Mouse (Mus musculus): ENCODE results near the gene Sephs2. TPM values are rescaled to one million over a fixed set of nuclear protein-coding genes. Genes with fewer than 3 reads are reported as not detected.

The Sephs2 gene
- polyA plus RNA-seq, 1 experiment: 153 TPM

DNA sequence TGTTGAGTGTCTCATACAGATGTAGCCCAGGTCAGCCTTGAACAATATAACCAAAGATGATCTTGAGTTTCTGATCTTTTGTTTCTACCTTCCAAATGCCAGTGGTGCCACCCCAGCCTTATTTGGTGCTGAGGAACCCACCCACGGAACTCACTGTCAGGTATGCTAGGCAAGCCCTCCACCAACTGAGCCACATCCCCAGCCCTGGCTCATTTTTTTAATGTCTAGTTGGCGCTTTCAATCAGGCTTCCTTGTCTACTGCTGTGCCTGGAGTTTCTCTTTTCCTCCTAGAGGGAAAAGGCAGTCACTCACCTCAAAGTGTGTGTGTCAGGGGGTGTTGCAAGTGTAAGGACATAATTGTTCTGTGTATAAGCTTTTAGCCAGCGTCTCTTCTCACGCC lies 2.8 kb downstream of the Sephs2 start:
- H3K27ac ChIP-seq (ENCODE audit: insufficient read depth, low read depth, low read length): no peak overlapping the region

DNA sequence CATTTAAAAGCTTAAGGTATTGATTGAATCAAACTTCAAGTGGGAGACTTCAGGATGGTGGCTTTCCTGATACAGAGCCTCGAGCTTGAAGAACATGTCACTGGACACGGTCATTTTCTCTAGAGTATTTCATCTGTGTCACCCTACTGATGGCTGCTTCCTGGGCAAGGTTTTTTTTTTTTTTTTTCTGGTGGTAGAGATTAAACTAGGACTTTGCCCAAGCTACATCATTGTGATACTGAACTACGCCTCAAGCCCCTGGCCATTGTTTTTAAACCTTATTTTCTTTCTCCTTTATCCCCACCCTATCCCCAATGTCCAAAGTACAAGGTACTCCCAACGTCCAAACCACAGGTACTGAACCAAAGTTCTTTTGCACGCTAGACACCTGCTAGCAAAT lies 3.2 kb downstream of the Sephs2 start:
- Histone ChIP-seq H3K27ac (ENCODE audit: insufficient read depth, low read depth, low read length) (no peak overlapping the region), H3K27me3 (replicated peaks; ENCODE audit: control insufficient read depth, insufficient read depth, low read length) (no peaks in the 10 kb centered on the region), H3K36me3 (ENCODE audit: control insufficient read depth, insufficient read depth, low read length) (peaks cover 6% of the 10 kb centered on the region; the same call in 1 of the 2 replicates), H3K4me1 (ENCODE audit: control insufficient read depth, insufficient read depth, low read length) (peaks cover 5% of the 10 kb centered on the region; the same call in 1 of the 2 replicates), H3K4me3 (ENCODE audit: insufficient read depth, low read depth, low read length) (peak overlapping the region; percentile 30; the same call in 1 of the 2 replicates)
- DNase-seq: peak; percentile 47
- TF ChIP-seq POLR2A (IDR thresholded peaks at IDR 0.05; ENCODE audit: low read depth, low read length) (no peak), CTCF (conservative IDR thresholded peaks at IDR 0.05; ENCODE audit: insufficient read depth, insufficient read length, low read depth, low read length) (no peak)
- WGBS: 63% methylated on average over 5 of the region's 5 CpGs

More for the DNA sequence above, 2.8 kb downstream of the Sephs2 start:
- TF ChIP-seq POLR2A (IDR thresholded peaks at IDR 0.05; ENCODE audit: low read depth, low read length) (no peak), CTCF (conservative IDR thresholded peaks at IDR 0.05; ENCODE audit: insufficient read depth, insufficient read length, low read depth, low read length) (no peak)
- peaks cover 6% of the 10 kb centered on the region; the same call in 1 of the 2 replicates for H3K36me3 ChIP-seq (ENCODE audit: control insufficient read depth, insufficient read depth, low read length)
- peaks cover 6% of the 10 kb centered on the region for H3K4me1 ChIP-seq (ENCODE audit: control insufficient read depth, insufficient read depth, low read length)
- 70% methylated on average over 4 of the region's 4 CpGs for WGBS
- H3K27me3 ChIP-seq (replicated peaks; ENCODE audit: control insufficient read depth, insufficient read depth, low read length): no peaks in the 10 kb centered on the region
- DNase-seq: no peak
- peak overlapping the region; percentile 30 for H3K4me3 ChIP-seq (ENCODE audit: insufficient read depth, low read depth, low read length)

DNA sequence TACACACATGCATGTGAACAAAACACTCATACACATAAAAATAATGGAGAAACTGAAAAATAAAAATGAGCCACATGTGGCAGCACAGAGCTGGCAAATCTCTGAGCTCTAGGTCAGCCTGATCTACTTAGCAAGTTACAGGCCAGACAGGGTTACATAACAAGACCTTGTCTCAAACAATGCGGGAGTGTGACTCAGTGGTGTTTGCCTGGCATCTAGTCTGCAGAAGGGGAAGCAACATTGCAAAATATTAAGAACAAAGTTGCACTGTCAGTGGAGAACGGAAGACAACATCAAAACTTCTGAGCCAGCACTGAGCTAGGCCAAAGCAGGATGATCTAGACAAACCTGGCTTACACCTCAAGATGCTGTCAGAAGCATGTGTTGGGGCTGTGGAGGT lies 3.6 kb downstream of the Sephs2 start:
- WGBS: 56% methylated on average over 2 of the region's 2 CpGs
- DNase-seq: peak; percentile 13
- TF ChIP-seq POLR2A (IDR thresholded peaks at IDR 0.05; ENCODE audit: low read depth, low read length): no peak
- 0 out of 2 replicates have a peak, but pooled peaks have one; percentile 2 for TF ChIP-seq CTCF (conservative IDR thresholded peaks at IDR 0.05; ENCODE audit: insufficient read depth, insufficient read length, low read depth, low read length)
- no peak overlapping the region for H3K4me3 ChIP-seq (ENCODE audit: insufficient read depth, low read depth, low read length)
- peaks cover 6% of the 10 kb centered on the region; the same call in 1 of the 2 replicates for H3K36me3 ChIP-seq (ENCODE audit: control insufficient read depth, insufficient read depth, low read length)
- H3K4me1 ChIP-seq (ENCODE audit: control insufficient read depth, insufficient read depth, low read length): peaks cover 5% of the 10 kb centered on the region; the same call in 1 of the 2 replicates
- peak overlapping the region; percentile 13; the same call in 1 of the 2 replicates for H3K27ac ChIP-seq (ENCODE audit: insufficient read depth, low read depth, low read length)
- H3K27me3 ChIP-seq (replicated peaks; ENCODE audit: control insufficient read depth, insufficient read depth, low read length): no peaks in the 10 kb centered on the region

DNA sequence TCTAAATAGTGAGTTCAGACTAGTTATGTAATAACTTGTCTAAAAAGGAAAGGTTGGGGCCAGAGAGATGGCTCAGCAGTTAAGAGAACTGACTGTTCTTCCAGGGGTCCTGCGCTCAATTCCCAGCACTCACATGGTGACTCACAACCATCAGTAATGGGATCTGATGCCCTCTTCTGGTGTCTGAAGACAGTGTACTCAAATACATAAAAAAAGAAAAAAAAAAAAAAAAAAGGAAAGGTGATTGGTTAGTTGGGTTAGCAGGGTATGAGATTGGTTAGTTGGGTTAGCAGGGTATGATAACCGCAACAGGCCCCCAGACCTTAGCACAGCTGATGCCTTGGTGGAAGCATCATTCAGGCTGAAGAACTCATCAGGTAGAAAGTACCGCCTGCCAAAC lies 10.3 kb downstream of the Sephs2 start:
- H3K36me3 ChIP-seq (ENCODE audit: control insufficient read depth, insufficient read depth, low read length): no peaks in the 10 kb centered on the region
- no peak overlapping the region for H3K27ac ChIP-seq (ENCODE audit: insufficient read depth, low read depth, low read length)
- TF ChIP-seq POLR2A (IDR thresholded peaks at IDR 0.05; ENCODE audit: low read depth, low read length) (no peak), CTCF (conservative IDR thresholded peaks at IDR 0.05; ENCODE audit: insufficient read depth, insufficient read length, low read depth, low read length) (no peak)
- H3K4me1 ChIP-seq (ENCODE audit: control insufficient read depth, insufficient read depth, low read length): peaks cover 3% of the 10 kb centered on the region; the same call in 1 of the 2 replicates
- no peak overlapping the region for H3K4me3 ChIP-seq (ENCODE audit: insufficient read depth, low read depth, low read length)
- DNase-seq: no peak
- WGBS: 100% methylated on average over 3 of the region's 3 CpGs
- no peaks in the 10 kb centered on the region for H3K27me3 ChIP-seq (replicated peaks; ENCODE audit: control insufficient read depth, insufficient read depth, low read length)

DNA sequence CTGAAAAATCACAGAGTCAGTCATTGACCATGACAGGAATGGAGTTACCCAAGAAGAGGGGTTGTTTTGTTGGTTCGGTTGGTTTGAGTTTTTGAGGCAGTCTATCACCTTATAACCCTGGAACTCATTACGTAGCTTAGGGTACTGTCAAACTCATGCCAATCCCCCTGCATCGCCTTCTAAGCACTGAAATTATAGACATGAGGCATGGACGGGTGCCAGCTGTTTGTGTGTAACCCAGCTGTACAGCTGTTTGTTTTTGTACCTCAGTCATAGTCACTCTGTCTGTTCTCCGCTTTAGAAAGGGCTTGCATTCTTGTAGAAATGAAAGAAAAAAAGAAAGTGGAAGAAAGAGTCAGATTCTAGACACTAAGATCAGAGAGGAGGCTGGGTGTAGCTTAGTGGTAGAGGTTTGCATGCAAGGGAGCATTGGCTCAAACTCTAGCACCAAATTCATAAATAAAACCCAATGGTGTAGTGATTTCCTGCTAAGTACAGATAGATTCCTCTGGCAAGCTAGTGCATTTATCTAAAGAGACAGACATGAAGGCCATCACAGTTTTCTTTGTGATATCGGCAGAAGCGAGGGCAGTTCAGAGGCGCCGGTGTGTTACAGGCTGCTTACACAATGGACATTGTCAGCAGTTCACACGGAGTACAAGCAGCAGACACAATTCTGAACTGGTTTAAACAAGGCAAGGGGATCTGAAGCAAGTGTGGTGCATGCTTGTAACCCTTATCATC lies 11.5 kb downstream of the Sephs2 start:
- no peak for DNase-seq
- Histone ChIP-seq H3K27ac (ENCODE audit: insufficient read depth, low read depth, low read length) (no peak overlapping the region), H3K36me3 (ENCODE audit: control insufficient read depth, insufficient read depth, low read length) (no peaks in the 10 kb centered on the region), H3K4me3 (ENCODE audit: insufficient read depth, low read depth, low read length) (no peak overlapping the region), H3K4me1 (ENCODE audit: control insufficient read depth, insufficient read depth, low read length) (peaks cover 3% of the 10 kb centered on the region; the same call in 1 of the 2 replicates), H3K27me3 (replicated peaks; ENCODE audit: control insufficient read depth, insufficient read depth, low read length) (no peaks in the 10 kb centered on the region)
- 74% methylated on average over 10 of the region's 10 CpGs for WGBS
- TF ChIP-seq CTCF (conservative IDR thresholded peaks at IDR 0.05; ENCODE audit: insufficient read depth, insufficient read length, low read depth, low read length): no peak
- TF ChIP-seq POLR2A (IDR thresholded peaks at IDR 0.05; ENCODE audit: low read depth, low read length): no peak

DNA sequence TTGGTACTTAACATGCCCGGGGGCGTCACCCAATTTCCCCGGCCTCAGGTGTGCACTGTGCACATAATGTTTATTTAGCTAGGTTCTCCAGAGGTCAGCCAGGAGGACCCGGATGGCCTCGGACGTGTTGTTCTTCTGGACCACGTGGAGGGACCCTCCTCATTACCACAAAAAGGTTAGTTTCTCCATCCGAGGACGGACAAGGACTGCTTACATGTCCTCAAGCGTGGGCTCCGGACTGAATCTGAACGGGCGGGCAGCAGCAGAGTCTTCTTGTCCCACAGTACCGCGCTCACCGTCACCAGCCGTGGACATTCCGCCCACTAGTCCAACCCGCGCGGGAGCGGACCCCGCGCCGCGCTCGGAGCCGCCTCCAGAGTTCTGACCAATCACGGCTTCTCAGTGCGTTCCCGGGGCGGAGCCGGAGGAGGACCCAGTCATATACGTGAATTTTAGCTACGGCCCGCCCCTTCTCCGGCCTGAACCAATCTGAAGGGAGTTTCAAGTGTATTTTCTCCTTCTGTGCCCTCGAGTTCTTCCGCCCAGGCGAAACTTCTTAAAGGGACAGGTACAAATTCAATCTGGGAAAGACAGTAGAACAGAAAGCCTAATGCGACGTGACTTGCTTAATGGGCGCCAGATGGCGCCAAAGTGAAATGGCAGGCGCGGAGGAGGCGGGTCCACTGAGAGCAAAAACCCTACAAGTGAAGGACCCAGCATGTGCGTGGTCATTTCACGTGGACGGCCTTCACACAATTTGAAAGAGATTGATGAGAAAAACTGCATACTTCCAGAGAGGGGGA lies 13.3 kb downstream of the Sephs2 start, which contains the start of gene Dctpp1:
Dctpp1 (minus strand) TSS at position 401 of the 803 bp plus-strand sequence.
- under 1% methylated on average over 50 of the region's 50 CpGs for WGBS
- Histone ChIP-seq H3K27ac (ENCODE audit: insufficient read depth, low read depth, low read length) (no peak within 1 kb of the TSS; the same call in 1 of the 2 replicates), H3K4me3 (ENCODE audit: insufficient read depth, low read depth, low read length) (peak within 1 kb of the TSS; percentile 77), H3K36me3 (ENCODE audit: control insufficient read depth, insufficient read depth, low read length) (no peaks in the 10 kb centered on the region), H3K4me1 (ENCODE audit: control insufficient read depth, insufficient read depth, low read length) (peaks cover 3% of the 10 kb centered on the region; the same call in 1 of the 2 replicates), H3K27me3 (replicated peaks; ENCODE audit: control insufficient read depth, insufficient read depth, low read length) (no peaks in the 10 kb centered on the region)
- DNase-seq: peak; percentile 100
- TF ChIP-seq POLR2A (IDR thresholded peaks at IDR 0.05; ENCODE audit: low read depth, low read length): no peak
- TF ChIP-seq CTCF (conservative IDR thresholded peaks at IDR 0.05; ENCODE audit: insufficient read depth, insufficient read length, low read depth, low read length): peak; percentile 94

All from kidney, adult 2 months (tissue).